In genomic region chr8:8682697-8683096, GRCm38 (mm10) we compare ENCODE assay signal across 32 mouse cellular contexts.
"Had no signal": no experiment of that assay in that cellular context is flagged by ENCODE, and none has a peak within 500 bp of the region (broad histone marks: within the 10 kb centered on the region; RNA-seq: fewer than 3 reads in every experiment).

No protein-coding gene starts in this region.

- H3K9me3 ChIP-seq: limb, embryonic 10.5 days; limb, embryonic 12.5 days; limb, embryonic 13.5 days; limb, embryonic 15.5 days; liver, embryonic 12.5 days; liver, embryonic 13.5 days; liver, embryonic 15.5 days; lung, embryonic 15.5 days; megakaryocyte, embryonic 14.5 days; midbrain, embryonic 10.5 days; midbrain, embryonic 12.5 days; midbrain, embryonic 13.5 days; midbrain, embryonic 15.5 days; neural tube, embryonic 12.5 days had no signal

- H3K27me3 ChIP-seq: limb, embryonic 12.5 days; limb, embryonic 13.5 days; limb, embryonic 15.5 days; liver, embryonic 12.5 days; liver, embryonic 13.5 days; liver, embryonic 15.5 days; lung, embryonic 15.5 days; megakaryocyte, embryonic 14.5 days; midbrain, embryonic 12.5 days; midbrain, embryonic 13.5 days; midbrain, embryonic 15.5 days; neural tube, embryonic 12.5 days had no signal

- H3K4me3 ChIP-seq: limb, embryonic 10.5 days; limb, embryonic 12.5 days; limb, embryonic 13.5 days; limb, embryonic 15.5 days; liver, embryonic 12.5 days; liver, embryonic 13.5 days; liver, embryonic 15.5 days; lung, embryonic 15.5 days; megakaryocyte, embryonic 14.5 days; midbrain, embryonic 10.5 days; midbrain, embryonic 12.5 days; midbrain, embryonic 13.5 days; midbrain, embryonic 15.5 days; myocyte; neural tube, embryonic 12.5 days had no signal

- H3K9ac ChIP-seq: limb, embryonic 12.5 days; limb, embryonic 13.5 days; limb, embryonic 15.5 days; liver, embryonic 12.5 days; liver, embryonic 13.5 days; liver, embryonic 14.5 days; liver, embryonic 15.5 days; liver, postnatal 0 days; lung, embryonic 14.5 days; lung, embryonic 15.5 days; midbrain, embryonic 12.5 days; midbrain, embryonic 13.5 days; midbrain, embryonic 15.5 days; neural tube, embryonic 12.5 days had no signal

- ATAC-seq: liver, embryonic 12.5 days; liver, postnatal 0 days; lung, postnatal 0 days; midbrain, embryonic 13.5 days; midbrain, embryonic 15.5 days; midbrain, embryonic 16.5 days had no signal

- H3K4me2 ChIP-seq: limb, embryonic 12.5 days; limb, embryonic 13.5 days; limb, embryonic 15.5 days; liver, embryonic 11.5 days; liver, embryonic 12.5 days; liver, embryonic 13.5 days; liver, embryonic 15.5 days; lung, embryonic 14.5 days; lung, embryonic 15.5 days; midbrain, embryonic 11.5 days; midbrain, embryonic 12.5 days; midbrain, embryonic 13.5 days; midbrain, embryonic 15.5 days; neural tube, embryonic 12.5 days had no signal

- H3K27ac ChIP-seq: limb, embryonic 10.5 days; limb, embryonic 12.5 days; limb, embryonic 13.5 days; limb, embryonic 15.5 days; liver, embryonic 12.5 days; liver, embryonic 13.5 days; liver, embryonic 14.5 days; liver, embryonic 15.5 days; lung, embryonic 15.5 days; macrophage; midbrain, embryonic 10.5 days; midbrain, embryonic 12.5 days; midbrain, embryonic 13.5 days; midbrain, embryonic 15.5 days; neural tube, embryonic 12.5 days had no signal

- DNase-seq: left cerebral cortex, postnatal 4 days; liver; liver, embryonic 13.5 days; liver, postnatal 0 days; lung, adult 18-20 months; lung, adult 2 months; lung, embryonic 14.5 days; lung, postnatal 10 days; lung, postnatal 14 days; lung, postnatal 36 days; lung, postnatal 4 days; midbrain, embryonic 14.5 days had no signal
